Mouse (Mus musculus): ENCODE measurements at regions not wholly inside any gene's neighbourhood (a gene's known extent, or its start where the extent isn't known, plus 50 kb on each side); places are given as distances from the start of the nearest gene placed in this dataset.

- no peak for TF ChIP-seq CHD2 (IDR thresholded peaks at IDR 0.05; ENCODE audit: low read length)
- no peak for TF ChIP-seq POLR2AphosphoS2 (IDR thresholded peaks at IDR 0.05; ENCODE audit: low read depth, low read length)
- no peak for TF ChIP-seq PAX5 (IDR thresholded peaks at IDR 0.05; ENCODE audit: low read length)
- no peak for TF ChIP-seq GABPA (IDR thresholded peaks at IDR 0.05; ENCODE audit: insufficient replicate concordance, low read depth, low read length)
- TF ChIP-seq MEF2A (IDR thresholded peaks at IDR 0.05; ENCODE audit: borderline replicate concordance, low read depth, low read length), result no peak
- no peak for TF ChIP-seq USF1 (IDR thresholded peaks at IDR 0.05; ENCODE audit: low read depth, low read length)
- no peak for TF ChIP-seq ETS1 (conservative IDR thresholded peaks at IDR 0.05; ENCODE audit: low read depth, low read length)
- H3K9ac ChIP-seq (ENCODE audit: insufficient read depth, low read depth), result no peak overlapping the region
- no peak overlapping the region for H3K4me2 ChIP-seq (ENCODE audit: insufficient read depth, low read depth, poor library complexity, severe bottlenecking)
- H3K9me3 ChIP-seq (replicated peaks; ENCODE audit: low read length), result no peaks in the 10 kb centered on the region
- H3K27me3 ChIP-seq (replicated peaks), result no peaks in the 10 kb centered on the region
- dilution Hi-C loops (cut with MboI; ENCODE audit: extremely low pct_ligation_motif_present, extremely low pct_unique_long_range_greater_than_20kb, low sequenced_read_pairs) (no loop called here), in situ Hi-C loops (cut with MboI; ENCODE audit: low pct_ligation_motif_present, low pct_unique_long_range_greater_than_20kb, low sequenced_read_pairs) (loop anchor here (25.0 kb wide), 3 partner anchors 815 to 1660 kb away; no protein-coding TSS in a partner anchor)
- no peaks in the 10 kb centered on the region for H3K79me2 ChIP-seq (replicated peaks; ENCODE audit: control insufficient read depth, extremely low read depth, insufficient read depth, poor library complexity, severe bottlenecking)
- no peak overlapping the region for H3K4me3 ChIP-seq (replicated peaks in 1 of 3; ENCODE audit: low read depth in 2 of 3, low read length in 2 of 3, poor library complexity in 1 of 3)
- H3K36me3 ChIP-seq (replicated peaks in 1 of 2; ENCODE audit: control insufficient read depth in 1 of 2, insufficient read depth in 1 of 2, low read length in 1 of 2), result no peaks in the 10 kb centered on the region
- no peak overlapping the region for H3K27ac ChIP-seq (ENCODE audit: insufficient read depth, low read depth)
- H3K4me1 ChIP-seq (ENCODE audit: control insufficient read depth in 1 of 2, insufficient read depth in 2 of 2), result peaks cover 7 to 30% of the 10 kb centered on the region in 2 experiments
- DNase-seq (ENCODE audit: extremely low read depth), result no peak
These were observed 1022.7 kb downstream of the Gsdmc2 start for GRCm38 (mm10) chr15:62822305-62822704.

GRCm38 (mm10) chr15:62813093-62813492, 1031.9 kb downstream of the Gsdmc2 start:
- H3K4me1 ChIP-seq (ENCODE audit: control insufficient read depth in 1 of 2, insufficient read depth in 2 of 2), result peaks cover 7 to 22% of the 10 kb centered on the region in 2 experiments
- dilution Hi-C loops (cut with MboI; ENCODE audit: extremely low pct_ligation_motif_present, extremely low pct_unique_long_range_greater_than_20kb, low sequenced_read_pairs), result no loop called here
- no peak overlapping the region for H3K4me3 ChIP-seq (replicated peaks in 1 of 3; ENCODE audit: low read depth in 2 of 3, low read length in 2 of 3, poor library complexity in 1 of 3)
- no peak overlapping the region for H3K4me2 ChIP-seq (ENCODE audit: insufficient read depth, low read depth, poor library complexity, severe bottlenecking)
- TF ChIP-seq GABPA (IDR thresholded peaks at IDR 0.05; ENCODE audit: insufficient replicate concordance, low read depth, low read length), result no peak
- TF ChIP-seq CTCF (conservative IDR thresholded peaks at IDR 0.05 in 1 of 2, IDR thresholded peaks at IDR 0.05 in 1 of 2; ENCODE audit: low read depth in 2 of 2, low read length in 2 of 2), result peak in 1 of 2 experiments; percentile 50; a peak in 2 of 4 replicates
- peak; percentile 45 for TF ChIP-seq SMC3 (IDR thresholded peaks at IDR 0.05; ENCODE audit: low read depth, low read length)
- TF ChIP-seq RAD21 (IDR thresholded peaks at IDR 0.05; ENCODE audit: low read depth, low read length), result peak; percentile 54
- no peaks in the 10 kb centered on the region for H3K9me3 ChIP-seq (replicated peaks; ENCODE audit: low read length)
- H3K27me3 ChIP-seq (replicated peaks), result no peaks in the 10 kb centered on the region
- H3K79me2 ChIP-seq (replicated peaks; ENCODE audit: control insufficient read depth, extremely low read depth, insufficient read depth, poor library complexity, severe bottlenecking), result no peaks in the 10 kb centered on the region
- H3K9ac ChIP-seq (ENCODE audit: insufficient read depth, low read depth), result no peak overlapping the region
- in situ Hi-C loops (cut with MboI; ENCODE audit: low pct_ligation_motif_present, low pct_unique_long_range_greater_than_20kb, low sequenced_read_pairs), result loop anchor here (25.0 kb wide), 3 partner anchors 824 to 1651 kb away; no protein-coding TSS in a partner anchor
- H3K36me3 ChIP-seq (replicated peaks in 1 of 2; ENCODE audit: control insufficient read depth in 1 of 2, insufficient read depth in 1 of 2, low read length in 1 of 2), result no peaks in the 10 kb centered on the region
- H3K27ac ChIP-seq (ENCODE audit: insufficient read depth, low read depth), result no peak overlapping the region
- no peak for DNase-seq (ENCODE audit: extremely low read depth)

GRCm38 (mm10) chr15:62812026-62812425, 1033.0 kb downstream of the Gsdmc2 start:
- TF ChIP-seq MYC (IDR thresholded peaks at IDR 0.05; ENCODE audit: low read depth, low read length) (no peak), TBP (conservative IDR thresholded peaks at IDR 0.05; ENCODE audit: low read depth, low read length) (no peak), CHD1 (IDR thresholded peaks at IDR 0.05; ENCODE audit: low read depth, low read length) (no peak), KAT2A (IDR thresholded peaks at IDR 0.05; ENCODE audit: insufficient replicate concordance, low read length) (no peak), ETS1 (conservative IDR thresholded peaks at IDR 0.05; ENCODE audit: low read depth, low read length) (no peak), JUND (conservative IDR thresholded peaks at IDR 0.05; ENCODE audit: low read depth, low read length) (no peak), TCF12 (IDR thresholded peaks at IDR 0.05; ENCODE audit: low read depth, low read length) (no peak), POLR2A (IDR thresholded peaks at IDR 0.05; ENCODE audit: low read depth, low read length) (no peak), UBTF (IDR thresholded peaks at IDR 0.05; ENCODE audit: low read depth, low read length) (no peak), NRF1 (IDR thresholded peaks at IDR 0.05; ENCODE audit: low read depth, low read length) (no peak), CHD2 (IDR thresholded peaks at IDR 0.05; ENCODE audit: low read length) (no peak), EP300 (IDR thresholded peaks at IDR 0.05; ENCODE audit: low read length) (no peak), USF1 (IDR thresholded peaks at IDR 0.05; ENCODE audit: low read depth, low read length) (no peak), SIN3A (IDR thresholded peaks at IDR 0.05; ENCODE audit: low read length) (no peak), MAFK (IDR thresholded peaks at IDR 0.05; ENCODE audit: insufficient replicate concordance, low read length) (no peak), ZNF384 (IDR thresholded peaks at IDR 0.05; ENCODE audit: low read depth, low read length) (no peak), ZMIZ1 (IDR thresholded peaks at IDR 0.05; ENCODE audit: low read depth, low read length) (no peak), ZKSCAN1 (IDR thresholded peaks at IDR 0.05; ENCODE audit: borderline replicate concordance, low read depth, low read length) (no peak)
- H3K27me3 ChIP-seq (replicated peaks), result no peaks in the 10 kb centered on the region
- no peak overlapping the region for H3K27ac ChIP-seq (ENCODE audit: insufficient read depth, low read depth)
- peaks cover 10 to 32% of the 10 kb centered on the region in 2 experiments for H3K4me1 ChIP-seq (ENCODE audit: control insufficient read depth in 1 of 2, insufficient read depth in 2 of 2)
- H3K79me2 ChIP-seq (replicated peaks; ENCODE audit: control insufficient read depth, extremely low read depth, insufficient read depth, poor library complexity, severe bottlenecking), result no peaks in the 10 kb centered on the region
- dilution Hi-C loops (cut with MboI; ENCODE audit: extremely low pct_ligation_motif_present, extremely low pct_unique_long_range_greater_than_20kb, low sequenced_read_pairs), result no loop called here
- in situ Hi-C loops (cut with MboI; ENCODE audit: low pct_ligation_motif_present, low pct_unique_long_range_greater_than_20kb, low sequenced_read_pairs), result loop anchor here (25.0 kb wide), 3 partner anchors 825 to 1650 kb away; no protein-coding TSS in a partner anchor
- no peak overlapping the region for H3K4me3 ChIP-seq (replicated peaks in 1 of 3; ENCODE audit: low read depth in 2 of 3, low read length in 2 of 3, poor library complexity in 1 of 3)
- no peak overlapping the region for H3K9ac ChIP-seq (ENCODE audit: insufficient read depth, low read depth)
- no peaks in the 10 kb centered on the region for H3K36me3 ChIP-seq (replicated peaks in 1 of 2; ENCODE audit: control insufficient read depth in 1 of 2, insufficient read depth in 1 of 2, low read length in 1 of 2)
- no peak for DNase-seq (ENCODE audit: extremely low read depth)
- no peaks in the 10 kb centered on the region for H3K9me3 ChIP-seq (replicated peaks; ENCODE audit: low read length)
- H3K4me2 ChIP-seq (ENCODE audit: insufficient read depth, low read depth, poor library complexity, severe bottlenecking), result no peak overlapping the region
